Mouse (Mus musculus) frontal cortex, postnatal 14 days (tissue): ENCODE data around the gene Uchl1.
A peak's percentile ranks its signal among the peaks of the same experiment; 100 is the strongest.

ENCODE experiments used
- DNase-seq, 2 experiments: peaks; one replicate each; pipeline ENCODE4 v3.0.0; 2022; ENCODE audit warnings: low spot score in 2 of 2

Gene Uchl1

DNA sequence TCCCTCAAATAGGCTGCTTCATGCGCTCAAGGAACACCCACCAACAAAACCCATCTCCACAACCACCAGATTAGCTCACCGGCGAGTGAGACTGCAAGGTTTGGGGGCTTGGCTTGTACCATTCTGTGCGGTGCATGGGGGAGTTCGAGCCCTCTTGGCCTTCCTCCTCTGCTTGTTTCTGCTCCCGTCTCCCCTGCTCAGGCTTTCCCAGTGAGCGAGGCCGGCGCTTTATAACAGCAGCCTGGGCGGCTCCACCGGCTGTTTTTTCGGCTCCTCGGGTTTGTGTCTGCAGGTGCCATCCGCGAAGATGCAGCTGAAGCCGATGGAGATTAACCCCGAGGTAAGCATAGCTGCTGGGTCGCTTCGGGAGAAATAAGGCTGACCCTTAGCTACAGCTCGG, at the start of gene Uchl1:
Gene Uchl1, plus strand, starts transcription at position 109 of the 400 bp plus-strand sequence.
- DNase-seq: peak; percentile 92

DNA sequence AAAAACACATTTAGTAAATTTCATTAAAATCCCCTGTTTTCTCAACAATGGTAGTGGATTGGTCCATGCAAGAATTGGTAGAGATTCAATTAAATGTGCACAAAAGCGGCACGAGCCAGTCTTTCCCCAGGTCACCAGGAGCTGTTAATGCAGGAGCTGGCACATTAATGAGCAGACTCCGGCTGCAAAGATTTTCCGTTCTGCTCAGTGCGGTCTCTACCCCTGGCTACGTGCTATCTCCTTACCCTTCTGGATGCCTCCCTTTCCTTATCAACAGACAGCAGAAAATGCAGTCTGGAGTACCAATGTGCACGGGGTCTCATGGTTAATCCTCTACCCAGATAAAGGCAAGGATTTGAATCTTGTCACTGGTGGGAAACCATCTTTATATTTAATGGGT, 48.1 kb upstream of the Uchl1 start:
- no peak for DNase-seq

DNA sequence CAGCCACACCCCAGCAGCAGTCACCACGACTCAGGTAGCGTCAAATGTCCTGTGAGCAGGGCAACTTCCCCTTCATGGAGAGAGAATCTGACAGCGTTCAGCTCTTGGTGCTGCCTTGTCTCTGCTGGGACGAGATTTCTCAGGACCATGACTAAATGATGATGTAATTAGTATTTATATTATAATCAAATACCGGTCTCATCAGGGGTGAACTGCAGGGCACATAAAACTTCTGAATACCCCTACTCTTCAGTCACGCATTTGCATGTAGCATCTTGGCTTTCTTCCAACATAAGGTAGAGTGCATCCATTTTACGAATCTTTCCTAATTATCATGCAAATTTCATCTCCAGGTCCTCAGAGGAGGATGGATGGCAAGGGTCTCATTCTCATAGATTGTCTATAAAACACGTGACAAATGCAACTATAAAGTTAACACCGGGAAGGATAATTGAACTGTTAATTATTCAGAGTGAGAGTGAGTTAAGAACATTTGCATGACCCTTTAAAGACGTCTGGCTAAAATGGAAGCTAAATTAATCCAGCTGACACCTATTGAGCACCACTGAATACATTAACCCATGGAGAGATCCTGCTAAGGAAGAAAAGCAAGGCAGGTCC, 40.3 kb upstream of the Uchl1 start:
- no peak for DNase-seq

DNA sequence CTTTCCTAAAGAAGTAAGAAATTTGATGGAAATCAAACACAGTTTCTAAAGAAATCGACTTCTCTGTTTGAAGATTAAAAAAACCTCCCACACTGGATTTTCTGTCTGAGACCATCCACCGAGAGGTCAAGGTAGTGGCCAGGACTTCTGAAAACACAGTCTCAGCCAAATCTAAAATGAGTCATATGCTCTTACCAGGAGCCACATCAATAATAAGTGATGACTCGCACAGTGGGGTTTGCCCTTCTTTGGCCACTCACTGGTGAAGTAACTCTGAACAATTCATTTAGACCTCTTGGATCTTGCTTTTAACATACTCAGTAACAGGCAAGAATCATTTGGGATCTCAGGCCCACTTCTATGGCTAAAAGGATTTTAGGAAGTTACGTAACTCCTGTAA, 33.7 kb upstream of the Uchl1 start:
- no peak for DNase-seq

GRCm38 (mm10) chr5:66643260-66643659, 32.6 kb upstream of the Uchl1 start:
- DNase-seq: no peak

DNA sequence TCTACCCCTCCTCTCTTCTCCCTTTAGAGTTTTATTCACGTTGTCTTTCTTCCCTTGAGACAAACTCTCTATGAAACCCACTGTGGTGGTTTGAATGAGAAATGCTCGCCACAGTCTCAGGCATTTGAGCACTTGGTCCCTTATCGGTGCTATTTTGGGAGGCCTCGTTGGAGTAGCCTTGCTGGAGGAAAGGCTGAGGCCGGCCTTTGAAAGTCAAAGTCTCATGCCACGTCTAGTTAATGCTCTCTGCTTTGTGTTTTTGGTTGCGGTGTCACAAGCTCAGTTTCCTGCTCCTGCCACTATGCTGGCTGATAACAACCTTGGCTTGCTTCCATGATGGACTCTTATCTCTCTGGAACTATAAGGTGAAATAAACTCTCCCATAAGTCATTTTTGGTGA, 28.4 kb upstream of the Uchl1 start:
- DNase-seq: no peak

- DNase-seq: no peak
Measured at GRCm38 (mm10) chr5:66654220-66654619, 21.7 kb upstream of the Uchl1 start.

- DNase-seq: peak in 1 of 2 experiments; percentile 50
Measured at GRCm38 (mm10) chr5:66675189-66675890, 551 bp upstream of the Uchl1 start.

GRCm38 (mm10) chr5:66676457-66677117, 696 bp downstream of the Uchl1 start:
- peak; percentile 65 to 67 for DNase-seq

DNA sequence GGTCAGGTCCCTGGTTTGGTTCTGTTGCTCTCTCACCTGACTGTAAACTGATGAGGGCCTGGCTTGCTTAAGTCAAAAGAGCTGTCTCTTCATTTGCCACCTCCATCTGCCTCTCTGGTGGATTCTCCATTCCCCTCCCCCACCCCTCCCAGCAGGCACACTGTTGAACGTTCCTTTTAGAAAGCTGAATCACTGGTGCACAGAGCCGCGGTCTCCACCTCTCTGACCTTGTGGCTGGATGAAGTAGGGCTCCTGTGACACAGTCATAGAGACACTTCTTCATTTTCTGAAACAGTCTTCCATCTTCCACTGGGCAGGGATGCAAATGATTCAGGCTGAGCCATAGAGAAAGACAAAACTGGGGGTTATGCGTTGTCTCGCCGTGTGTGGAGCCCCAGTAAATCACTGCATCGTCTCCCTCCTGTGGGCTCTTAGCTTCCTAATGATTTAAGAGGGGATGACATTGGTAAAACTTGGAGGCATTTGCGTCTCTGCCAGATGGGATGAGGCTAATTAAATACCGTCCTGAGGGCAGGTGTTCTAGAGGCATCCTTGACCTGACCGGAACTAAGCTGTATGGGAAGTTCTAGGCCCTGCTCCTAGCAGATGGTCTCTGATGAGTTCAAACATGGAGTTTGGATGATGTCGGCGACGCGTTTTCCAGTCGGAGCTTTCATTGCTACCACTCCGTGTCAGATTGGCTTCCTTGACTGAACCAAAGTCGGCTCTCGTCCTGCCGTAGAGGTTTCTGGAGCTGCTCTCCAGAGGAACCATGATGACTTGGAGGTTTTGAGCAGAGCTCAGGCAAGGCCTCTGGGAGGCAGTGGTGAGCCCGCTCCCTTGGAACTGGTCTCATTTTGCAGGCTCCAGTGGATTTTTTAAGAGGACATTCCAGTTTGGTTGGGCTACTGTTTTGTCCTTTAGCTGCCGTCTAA, 1.8 kb downstream of the Uchl1 start:
- peak in 1 of 2 experiments; percentile 34 for DNase-seq

GRCm38 (mm10) chr5:66679222-66679621, 3.3 kb downstream of the Uchl1 start:
- peak; percentile 42 to 46 for DNase-seq

GRCm38 (mm10) chr5:66685930-66686329, 10.0 kb downstream of the Uchl1 start:
- no peak for DNase-seq

GRCm38 (mm10) chr5:66686863-66687262, 11.0 kb downstream of the Uchl1 start:
- DNase-seq: no peak

DNA sequence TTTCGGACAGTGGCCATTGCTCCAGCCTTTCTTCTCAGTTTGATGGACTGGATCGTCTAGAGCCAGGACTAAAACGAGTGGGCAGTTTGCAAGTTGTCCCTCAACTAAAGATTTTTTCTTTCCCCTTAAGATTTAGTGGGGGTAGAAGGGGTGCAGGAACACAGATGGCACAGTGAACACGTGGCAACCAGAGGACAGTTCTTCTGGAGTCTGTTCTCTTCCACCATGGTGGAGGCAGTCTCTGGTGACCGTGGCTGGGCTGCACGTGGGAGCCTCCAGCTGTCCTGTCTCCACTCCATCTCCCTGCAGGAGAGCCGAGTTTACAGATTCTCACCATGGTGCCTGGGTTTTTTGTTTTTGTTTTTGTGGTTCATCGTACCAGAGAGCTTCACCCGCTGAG, 11.8 kb downstream of the Uchl1 start:
- DNase-seq: no peak

DNA sequence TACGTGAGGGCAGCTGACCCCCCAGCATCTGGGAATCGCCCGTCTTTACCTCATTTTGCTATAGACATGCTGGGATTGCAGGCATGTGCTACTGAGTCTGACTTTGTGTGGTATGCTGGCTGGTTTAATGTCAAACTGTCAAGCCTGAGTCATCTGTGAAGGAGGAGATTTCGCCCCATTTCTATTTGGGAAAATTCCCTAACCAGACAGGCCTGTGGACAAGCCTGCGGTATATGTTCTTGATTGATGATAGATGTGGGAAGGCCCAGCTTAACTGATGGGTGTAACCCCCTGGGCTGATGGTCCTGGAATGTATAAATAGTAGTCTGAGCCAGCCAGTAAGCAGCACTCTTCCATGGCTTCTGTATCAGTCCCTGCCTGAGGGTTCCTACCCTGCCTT, 12.4 kb downstream of the Uchl1 start:
- no peak for DNase-seq

DNA sequence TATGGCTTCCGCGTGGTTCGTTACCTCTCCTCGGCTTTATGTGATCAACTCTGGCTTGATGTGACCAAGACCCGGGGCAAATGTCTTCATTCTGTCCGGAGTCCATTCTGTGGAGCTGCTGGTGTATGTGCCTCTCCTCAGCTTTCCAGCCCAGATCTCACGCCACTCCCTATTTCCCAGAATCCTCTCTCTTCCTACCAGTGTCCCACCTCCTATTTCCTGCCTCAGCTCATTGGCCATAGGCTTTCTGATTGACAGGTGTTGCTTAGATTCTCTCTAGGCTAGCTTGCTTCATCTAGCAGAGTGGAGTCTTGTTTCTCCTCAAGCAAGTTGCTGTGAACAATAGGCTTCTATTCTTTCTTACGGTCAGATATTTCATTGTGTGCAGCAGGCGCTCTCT, 13.9 kb downstream of the Uchl1 start:
- no peak for DNase-seq

- DNase-seq: no peak
Measured at GRCm38 (mm10) chr5:66693231-66693630, 17.3 kb downstream of the Uchl1 start.

GRCm38 (mm10) chr5:66697119-66697518, 21.2 kb downstream of the Uchl1 start:
- peak in 1 of 2 experiments; percentile 25 for DNase-seq

DNA sequence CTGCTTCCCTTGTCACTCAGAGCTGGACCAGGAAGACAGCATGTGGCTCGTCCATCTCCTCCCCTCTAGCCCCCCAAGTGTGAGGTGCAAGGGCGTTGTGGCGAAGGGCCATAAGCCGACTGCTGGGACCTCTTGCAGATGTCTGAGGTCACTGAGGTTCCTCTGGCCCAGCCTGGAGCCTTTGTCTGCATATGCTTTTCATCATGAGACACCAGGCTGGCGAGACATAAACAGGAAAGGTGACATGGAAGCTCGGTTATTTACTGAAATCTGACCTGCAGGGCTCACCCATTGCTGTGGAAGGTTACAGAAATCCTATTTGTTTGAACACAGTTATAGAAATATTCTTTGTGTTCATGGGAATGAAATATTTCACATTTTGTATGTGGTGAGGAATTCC, 24.0 kb downstream of the Uchl1 start:
- no peak for DNase-seq

- no peak for DNase-seq
Measured at GRCm38 (mm10) chr5:66701951-66702350, 26.1 kb downstream of the Uchl1 start.

DNA sequence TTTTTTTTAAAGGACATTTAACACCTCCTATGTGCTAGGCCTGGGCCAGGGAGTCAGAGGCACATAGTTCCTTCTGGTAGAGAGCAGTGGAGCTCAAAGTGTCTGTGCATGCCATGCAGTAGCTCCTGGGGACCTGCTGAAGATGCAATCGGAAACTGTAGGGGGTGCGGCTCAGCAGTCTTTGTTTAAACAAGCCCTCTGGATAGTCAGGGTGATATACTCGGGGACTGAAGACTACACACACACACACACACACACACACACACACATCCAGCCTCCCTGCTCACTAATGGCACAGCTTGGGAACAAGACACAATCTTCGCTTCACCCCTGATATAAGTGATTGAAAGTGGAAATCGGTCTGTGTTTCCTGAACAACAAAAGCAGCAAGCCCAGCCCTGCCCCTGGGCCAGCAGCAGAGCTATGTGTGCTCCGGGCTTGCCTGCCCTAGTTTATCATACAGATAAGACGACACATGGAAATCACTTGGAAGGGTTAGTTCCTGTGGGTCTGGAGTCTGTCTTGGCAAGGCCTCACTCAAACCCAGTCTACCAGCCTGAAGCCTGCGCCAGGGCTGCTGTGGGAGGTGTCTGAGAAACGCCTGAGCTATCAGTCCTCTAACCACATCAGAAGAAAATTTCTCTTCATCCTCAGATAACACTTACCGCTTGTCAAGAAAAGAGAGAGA, 27.6 kb downstream of the Uchl1 start:
- DNase-seq: no peak
